Mouse (Mus musculus) heart, embryonic 10.5 days (tissue): ENCODE data around the gene Ric8a. TPM values are rescaled to one million over a fixed set of nuclear protein-coding genes. Genes with fewer than 3 reads are reported as not detected.

ENCODE experiments used
- DNase-seq: peaks from one replicate; pipeline ENCODE4 v3.0.0-alpha.2; 2017; ENCODE audit warnings: low spot score
- H3K27ac ChIP-seq: fragments of 300-500 bp; sonication (generic); 2 replicates; pipeline ENCODE4 v1.5.1; 2016; ENCODE audit warnings: mild to moderate bottlenecking
- H3K27me3 ChIP-seq: fragments of 300-500 bp; sonication (generic); 2 replicates; pipeline ENCODE4 v1.6.1; 2016; ENCODE audit warnings: mild to moderate bottlenecking; ENCODE audit not compliant: poor library complexity, insufficient read depth, severe bottlenecking
- H3K36me3 ChIP-seq: fragments of 300-500 bp; sonication (generic); 2 replicates; pipeline ENCODE4 v1.6.1; 2016; ENCODE audit warnings: mild to moderate bottlenecking, moderate library complexity
- H3K4me1 ChIP-seq: fragments of 300-500 bp; sonication (generic); 2 replicates; pipeline ENCODE4 v1.6.1; 2016; ENCODE audit warnings: mild to moderate bottlenecking
- H3K4me3 ChIP-seq: fragments of 300-500 bp; sonication (generic); 2 replicates; pipeline ENCODE4 v1.5.1; 2016; ENCODE audit warnings: mild to moderate bottlenecking, moderate library complexity
- H3K9me3 ChIP-seq: fragments of 300-500 bp; sonication (generic); 2 replicates; pipeline ENCODE4 v1.6.1; 2016; ENCODE audit warnings: mild to moderate bottlenecking, moderate library complexity
- WGBS: fragments of 180-500 bp; shearing (Covaris S2); methylation state at CpG from one replicate; pipeline ENCODE4 v1.1.7; 2016; 5-methylcytosine and 5-hydroxymethylcytosine counted together
- polyA plus RNA-seq: library from polyadenylated mRNA; unstranded; fragments of >200 nt; fragmentation: Nextera tagmentation; extraction: Ambion mirVana; gene quantifications from 2 replicates; pipeline ENCODE4 v1.2.1, GENCODE M21; 2016

The Ric8a gene
- polyA plus RNA-seq = 47.3 and 58.8 TPM in 2 replicates

- H3K27ac ChIP-seq = peak within 1 kb of the TSS; percentile 91
- H3K4me1 ChIP-seq = peaks cover 34% of the 10 kb centered on the region
- DNase-seq = peak; percentile 95
- no peaks in the 10 kb centered on the region for H3K27me3 ChIP-seq
- no peaks in the 10 kb centered on the region for H3K9me3 ChIP-seq
- peaks cover 66% of the 10 kb centered on the region for H3K36me3 ChIP-seq
- under 1% methylated on average over 49 of the region's 50 CpGs for WGBS
- H3K4me3 ChIP-seq = peak within 1 kb of the TSS; percentile 83
These were observed at the start of gene Ric8a for GRCm38 (mm10) chr7:140856785-140857549. TSS of gene Ric8a (plus strand) at chr7:140856957.

GRCm38 (mm10) chr7:140810496-140810895 lies 46.3 kb upstream of the Ric8a start:
- Histone ChIP-seq H3K9me3 (no peaks in the 10 kb centered on the region), H3K36me3 (peaks cover 7% of the 10 kb centered on the region), H3K27me3 (no peaks in the 10 kb centered on the region), H3K4me3 (no peak overlapping the region), H3K27ac (no peak overlapping the region), H3K4me1 (no peaks in the 10 kb centered on the region)
- no peak for DNase-seq
- WGBS = 88% methylated on average over 6 of the region's 6 CpGs

DNA sequence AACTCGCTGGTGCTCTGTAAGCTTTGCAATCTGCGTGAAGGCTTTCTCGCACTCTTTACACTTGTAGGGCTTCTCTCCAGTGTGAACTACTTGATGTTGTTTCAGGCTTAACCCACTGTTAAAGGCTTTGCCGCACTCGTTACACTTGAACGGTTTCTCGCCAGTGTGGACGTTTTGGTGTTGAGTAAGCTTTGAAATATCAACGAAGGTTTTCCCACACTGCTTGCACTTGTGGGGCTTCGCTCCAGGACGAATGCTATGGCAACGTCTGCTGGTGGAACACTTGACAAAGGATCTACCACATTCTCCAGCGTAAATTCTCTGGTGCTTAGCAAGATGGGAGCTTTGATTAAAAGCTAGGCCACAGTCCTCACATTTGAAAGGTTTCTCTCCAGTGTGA lies 45.0 kb upstream of the Ric8a start:
- Histone ChIP-seq H3K27ac (no peak overlapping the region), H3K36me3 (peaks cover 7% of the 10 kb centered on the region), H3K4me1 (no peaks in the 10 kb centered on the region), H3K4me3 (no peak overlapping the region), H3K27me3 (no peaks in the 10 kb centered on the region), H3K9me3 (no peaks in the 10 kb centered on the region)
- no peak for DNase-seq
- WGBS = 81% methylated on average over 13 of the region's 13 CpGs

- no peak overlapping the region for H3K4me3 ChIP-seq
- H3K27ac ChIP-seq = no peak overlapping the region
- H3K9me3 ChIP-seq = no peaks in the 10 kb centered on the region
- no peaks in the 10 kb centered on the region for H3K4me1 ChIP-seq
- DNase-seq = no peak
- peaks cover 7% of the 10 kb centered on the region for H3K36me3 ChIP-seq
- no peaks in the 10 kb centered on the region for H3K27me3 ChIP-seq
- WGBS = 86% methylated on average over 12 of the region's 12 CpGs
These were observed 43.9 kb upstream of the Ric8a start for GRCm38 (mm10) chr7:140812850-140813249.

GRCm38 (mm10) chr7:140820173-140820572 lies 36.6 kb upstream of the Ric8a start:
- H3K27ac ChIP-seq = no peak overlapping the region
- H3K27me3 ChIP-seq = peaks cover 3% of the 10 kb centered on the region; the same call in 1 of the 2 replicates
- no peaks in the 10 kb centered on the region for H3K36me3 ChIP-seq
- H3K4me1 ChIP-seq = peaks cover 8% of the 10 kb centered on the region; the same call in 1 of the 2 replicates
- 74% methylated on average over 4 of the region's 4 CpGs for WGBS
- no peak for DNase-seq
- no peaks in the 10 kb centered on the region for H3K9me3 ChIP-seq
- no peak overlapping the region for H3K4me3 ChIP-seq

- Histone ChIP-seq H3K4me3 (peak overlapping the region; percentile 62), H3K4me1 (peaks cover 8% of the 10 kb centered on the region; the same call in 1 of the 2 replicates), H3K9me3 (no peaks in the 10 kb centered on the region), H3K27ac (no peak overlapping the region), H3K36me3 (no peaks in the 10 kb centered on the region), H3K27me3 (peaks cover 3% of the 10 kb centered on the region; the same call in 1 of the 2 replicates)
- no peak for DNase-seq
- 53% methylated on average over 5 of the region's 5 CpGs for WGBS
These were observed 35.5 kb upstream of the Ric8a start for GRCm38 (mm10) chr7:140821305-140821652.

GRCm38 (mm10) chr7:140821653-140822329 lies 35.0 kb upstream of the Ric8a start, which contains the start of gene Zfp941:
TSS of gene Zfp941 (minus strand) at chr7:140822178.
- no peaks in the 10 kb centered on the region for H3K36me3 ChIP-seq
- H3K27me3 ChIP-seq = peaks cover 7% of the 10 kb centered on the region
- peak within 1 kb of the TSS; percentile 62 for H3K4me3 ChIP-seq
- no peak for DNase-seq
- no peaks in the 10 kb centered on the region for H3K9me3 ChIP-seq
- H3K27ac ChIP-seq = peak within 1 kb of the TSS; percentile 56; the same call in 1 of the 2 replicates
- peaks cover 8% of the 10 kb centered on the region; the same call in 1 of the 2 replicates for H3K4me1 ChIP-seq
- under 1% methylated on average over 21 of the region's 21 CpGs for WGBS

DNA sequence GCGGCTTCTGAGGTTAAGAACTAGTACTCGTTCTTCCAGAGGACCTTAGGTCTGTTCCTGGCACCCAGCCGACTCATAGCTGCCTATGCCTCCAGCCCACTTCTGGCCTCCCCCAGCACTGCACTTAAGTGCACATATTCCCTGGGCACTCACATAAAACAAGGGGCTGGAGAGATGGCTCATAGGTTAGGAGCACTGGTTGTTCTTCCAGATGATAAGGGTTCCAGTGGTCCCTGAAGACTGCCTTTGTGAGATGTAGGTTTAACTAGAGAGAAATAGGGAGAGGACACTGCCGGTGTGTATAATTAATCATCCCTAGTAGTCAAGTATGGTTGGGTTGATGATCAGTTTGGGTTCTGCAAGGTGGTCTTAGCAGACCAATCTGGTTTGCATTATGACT lies 34.0 kb upstream of the Ric8a start:
- WGBS = 91% methylated on average over 4 of the region's 4 CpGs
- no peak overlapping the region for H3K27ac ChIP-seq
- H3K27me3 ChIP-seq = peaks cover 10% of the 10 kb centered on the region

GRCm38 (mm10) chr7:140828171-140828881 lies 28.4 kb upstream of the Ric8a start:
- peaks cover 16% of the 10 kb centered on the region for H3K27me3 ChIP-seq
- no peaks in the 10 kb centered on the region for H3K4me1 ChIP-seq
- 35% methylated on average over 8 of the region's 8 CpGs for WGBS
- H3K4me3 ChIP-seq = no peak overlapping the region
- no peak overlapping the region for H3K27ac ChIP-seq
- no peaks in the 10 kb centered on the region for H3K36me3 ChIP-seq
- H3K9me3 ChIP-seq = no peaks in the 10 kb centered on the region
- no peak for DNase-seq

More for the DNA sequence above, 34.0 kb upstream of the Ric8a start:
- no peaks in the 10 kb centered on the region for H3K9me3 ChIP-seq
- no peaks in the 10 kb centered on the region for H3K36me3 ChIP-seq
- peaks cover 8% of the 10 kb centered on the region; the same call in 1 of the 2 replicates for H3K4me1 ChIP-seq
- no peak for DNase-seq
- H3K4me3 ChIP-seq = no peak overlapping the region

DNA sequence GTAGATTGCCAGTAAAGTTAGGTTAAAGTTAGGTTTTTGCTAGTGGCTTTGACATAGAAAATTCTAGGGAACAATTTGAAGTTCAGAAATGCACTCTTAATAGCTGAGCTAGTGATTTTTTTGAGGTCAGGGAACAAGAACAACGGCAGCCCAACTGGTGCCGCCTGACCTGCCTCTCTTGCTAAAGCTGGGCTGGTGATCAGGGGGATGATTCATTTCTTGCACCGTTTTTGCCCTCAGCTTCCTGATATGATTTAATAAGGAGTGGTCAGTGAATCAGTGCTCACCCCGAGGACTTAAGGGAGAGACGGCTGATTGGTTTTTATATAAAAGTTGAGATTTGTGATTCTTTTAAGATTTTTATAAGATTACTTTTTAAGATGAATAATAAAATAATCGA lies 25.3 kb upstream of the Ric8a start:
- Histone ChIP-seq H3K4me1 (peaks cover 8% of the 10 kb centered on the region), H3K36me3 (no peaks in the 10 kb centered on the region), H3K4me3 (no peak overlapping the region), H3K9me3 (no peaks in the 10 kb centered on the region), H3K27me3 (peaks cover 40% of the 10 kb centered on the region), H3K27ac (no peak overlapping the region)
- DNase-seq = no peak
- WGBS = 70% methylated on average over 6 of the region's 6 CpGs

GRCm38 (mm10) chr7:140833341-140833740 lies 23.4 kb upstream of the Ric8a start:
- no peak for DNase-seq
- H3K36me3 ChIP-seq = no peaks in the 10 kb centered on the region
- peaks cover 46% of the 10 kb centered on the region for H3K27me3 ChIP-seq
- 82% methylated on average over 4 of the region's 4 CpGs for WGBS
- H3K4me1 ChIP-seq = peaks cover 8% of the 10 kb centered on the region
- H3K4me3 ChIP-seq = no peak overlapping the region
- H3K9me3 ChIP-seq = no peaks in the 10 kb centered on the region
- no peak overlapping the region for H3K27ac ChIP-seq

DNA sequence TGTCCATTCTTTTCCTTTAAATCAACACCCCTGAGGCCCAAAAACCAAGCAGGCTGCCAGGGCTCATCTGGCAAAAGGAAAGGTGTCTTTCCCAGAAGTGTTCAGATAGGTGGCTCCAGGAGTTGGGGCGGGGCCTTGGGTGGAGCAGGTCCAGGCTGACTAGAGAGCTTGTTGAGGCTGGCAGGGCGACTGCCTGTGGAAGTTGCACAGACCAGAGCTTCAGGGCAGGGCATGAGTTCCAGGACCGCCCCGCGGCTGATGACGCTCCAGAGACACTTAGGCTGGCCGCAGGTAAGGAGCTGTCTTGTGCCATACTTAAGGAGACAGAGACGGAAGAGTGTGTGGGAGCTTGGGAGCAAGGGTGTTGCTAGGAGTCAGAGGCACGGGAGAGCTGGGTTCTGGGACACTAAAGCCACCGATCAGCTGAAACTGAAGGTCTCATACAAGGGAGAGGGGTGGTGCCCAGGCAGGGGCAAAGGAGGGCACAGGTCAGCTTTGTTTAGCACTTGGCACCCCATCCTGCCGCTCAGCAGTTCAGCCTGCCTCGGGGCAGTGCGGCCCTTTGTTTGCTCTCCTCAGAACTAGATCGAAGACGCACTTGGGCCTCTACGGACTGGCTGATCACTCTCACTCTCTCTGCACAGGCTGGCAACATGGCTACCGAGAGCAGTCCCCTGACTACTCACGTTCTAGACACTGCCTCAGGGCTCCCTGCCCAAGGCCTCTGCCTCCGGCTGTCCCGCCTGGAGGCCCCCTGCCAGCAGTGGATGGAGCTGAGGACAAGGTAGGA lies 21.6 kb upstream of the Ric8a start, which contains the start of gene Urah:
Gene Urah, plus strand, starts transcription at position 51 of the 790 bp plus-strand sequence.
- no peak for DNase-seq
- H3K4me3 ChIP-seq = no peak within 1 kb of the TSS
- H3K9me3 ChIP-seq = no peaks in the 10 kb centered on the region
- H3K27ac ChIP-seq = no peak within 1 kb of the TSS
- 40% methylated on average over 20 of the region's 20 CpGs for WGBS
- H3K4me1 ChIP-seq = peaks cover 8% of the 10 kb centered on the region
- peaks cover 55% of the 10 kb centered on the region for H3K27me3 ChIP-seq
- H3K36me3 ChIP-seq = no peaks in the 10 kb centered on the region
